Mouse (Mus musculus) kidney, embryonic 14.5 days (tissue): ENCODE measurements around the gene Tac2. TPM values are rescaled to one million over a fixed set of nuclear protein-coding genes. Genes with fewer than 3 reads are reported as not detected.
"Not testable (repeated sequence)": the region's sequence is repeated elsewhere in the genome, so short reads cannot be mapped to it uniquely, and the experiment has no call there.

Experiments used
- ATAC-seq: fragments of 200-750 bp; cut with Nextera tagmentation; 2 replicates; pipeline ENCODE4 v1.8.0; 2017; ENCODE audit warnings: moderate number of reproducible peaks, mild to moderate bottlenecking, moderate TSS enrichment, moderate library complexity; ENCODE audit not compliant: low FRiP score, low TSS enrichment
- H3K27ac ChIP-seq: fragments of 300-500 bp; sonication (generic); 2 replicates; pipeline ENCODE4 v1.5.1; 2014; ENCODE audit warnings: low read depth, mild to moderate bottlenecking, low read length, moderate library complexity, mixed read lengths
- H3K27me3 ChIP-seq: fragments of 300-500 bp; sonication (generic); 2 replicates; pipeline ENCODE4 v1.6.1; 2014; ENCODE audit warnings: mild to moderate bottlenecking, low read length; ENCODE audit not compliant: control insufficient read depth, insufficient read depth
- H3K36me3 ChIP-seq: fragments of 300-500 bp; sonication (generic); 2 replicates; pipeline ENCODE4 v1.6.1; 2014; ENCODE audit warnings: low read length, mixed read lengths; ENCODE audit not compliant: control insufficient read depth, insufficient read depth
- H3K4me1 ChIP-seq: fragments of 300-500 bp; sonication (generic); 2 replicates; pipeline ENCODE4 v1.6.1; 2014; ENCODE audit warnings: low read length, mixed read lengths; ENCODE audit not compliant: control insufficient read depth, insufficient read depth
- H3K4me2 ChIP-seq: fragments of 300-500 bp; sonication (generic); replicated peaks from 2 replicates; pipeline ENCODE4 v1.6.1; 2014; ENCODE audit warnings: low read depth, mild to moderate bottlenecking, low read length
- H3K4me3 ChIP-seq: fragments of 300-500 bp; sonication (generic); 2 replicates; pipeline ENCODE4 v1.5.1; 2014; ENCODE audit warnings: mild to moderate bottlenecking, low read length
- H3K9ac ChIP-seq: fragments of 300-500 bp; sonication (generic); 2 replicates; pipeline ENCODE4 v1.6.1; 2014; ENCODE audit warnings: low read depth, mild to moderate bottlenecking, low read length, moderate library complexity
- H3K9me3 ChIP-seq: fragments of 300-500 bp; sonication (generic); 2 replicates; pipeline ENCODE4 v1.6.1; 2016; ENCODE audit warnings: low read length; ENCODE audit not compliant: control insufficient read depth
- WGBS: fragments of 180-500 bp; shearing (Covaris S2); extraction: QIAGEN DNeasy Blood & Tissue Kit; methylation state at CpG from one replicate; pipeline ENCODE4 v1.1.7; 2014; 5-methylcytosine and 5-hydroxymethylcytosine counted together
- polyA plus RNA-seq: library from polyadenylated mRNA; unstranded; fragments of >200 nt; fragmentation: Nextera tagmentation; extraction: Ambion mirVana; gene quantifications from 2 replicates; pipeline ENCODE4 v1.2.1, GENCODE M21; 2014

Tac2 gene
- polyA plus RNA-seq, 1 experiment from 2014 or later: 1.6 TPM

GRCm38 (mm10) chr10:127759181-127760110, 35.2 kb downstream of the Tac2 start, which contains the start of the genes Rdh1 and Rdh16f1:
Rdh1 (plus strand) TSS chr10:127759721.
Rdh16f1 (plus strand) TSS chr10:127759787.
- H3K9ac ChIP-seq: no peak within 1 kb of the TSS
- H3K27me3 ChIP-seq: no peaks in the 10 kb centered on the region
- H3K9me3 ChIP-seq: peaks cover 3% of the 10 kb centered on the region; the same call in 1 of the 2 replicates
- no peak for ATAC-seq
- no peak within 1 kb of the TSS for H3K27ac ChIP-seq
- no peak within 1 kb of the TSS for H3K4me2 ChIP-seq
- 58% methylated on average over 9 of the region's 9 CpGs for WGBS
- 0 out of 2 replicates have a peak, but pooled peaks cover 2% of the 10 kb centered on the region for H3K4me1 ChIP-seq
- H3K36me3 ChIP-seq: no peaks in the 10 kb centered on the region
- no peak within 1 kb of the TSS for H3K4me3 ChIP-seq

DNA sequence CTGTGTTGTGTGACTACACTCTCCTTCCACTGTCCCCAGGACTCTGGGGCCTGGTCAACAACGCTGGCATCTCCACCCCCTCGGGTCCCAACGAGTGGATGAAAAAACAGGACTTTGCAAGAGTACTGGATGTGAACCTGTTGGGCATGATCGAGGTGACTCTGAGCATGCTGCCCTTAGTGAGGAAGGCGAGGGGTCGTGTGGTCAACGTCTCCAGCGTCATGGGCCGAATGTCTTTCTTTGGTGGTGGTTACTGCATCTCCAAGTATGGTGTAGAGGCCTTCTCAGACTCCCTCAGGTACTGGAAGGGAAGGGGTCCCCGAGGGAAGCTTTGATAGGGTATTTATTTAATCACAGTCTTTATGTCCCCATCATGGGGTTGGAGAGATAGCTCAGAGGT, 38.6 kb downstream of the Tac2 start:
- not testable (repeated sequence) for H3K36me3 ChIP-seq, H3K4me1 ChIP-seq, H3K9ac ChIP-seq, H3K9me3 ChIP-seq, H3K4me2 ChIP-seq, H3K4me3 ChIP-seq, H3K27ac ChIP-seq, H3K27me3 ChIP-seq, ATAC-seq
- 85% methylated on average over 10 of the region's 10 CpGs for WGBS

DNA sequence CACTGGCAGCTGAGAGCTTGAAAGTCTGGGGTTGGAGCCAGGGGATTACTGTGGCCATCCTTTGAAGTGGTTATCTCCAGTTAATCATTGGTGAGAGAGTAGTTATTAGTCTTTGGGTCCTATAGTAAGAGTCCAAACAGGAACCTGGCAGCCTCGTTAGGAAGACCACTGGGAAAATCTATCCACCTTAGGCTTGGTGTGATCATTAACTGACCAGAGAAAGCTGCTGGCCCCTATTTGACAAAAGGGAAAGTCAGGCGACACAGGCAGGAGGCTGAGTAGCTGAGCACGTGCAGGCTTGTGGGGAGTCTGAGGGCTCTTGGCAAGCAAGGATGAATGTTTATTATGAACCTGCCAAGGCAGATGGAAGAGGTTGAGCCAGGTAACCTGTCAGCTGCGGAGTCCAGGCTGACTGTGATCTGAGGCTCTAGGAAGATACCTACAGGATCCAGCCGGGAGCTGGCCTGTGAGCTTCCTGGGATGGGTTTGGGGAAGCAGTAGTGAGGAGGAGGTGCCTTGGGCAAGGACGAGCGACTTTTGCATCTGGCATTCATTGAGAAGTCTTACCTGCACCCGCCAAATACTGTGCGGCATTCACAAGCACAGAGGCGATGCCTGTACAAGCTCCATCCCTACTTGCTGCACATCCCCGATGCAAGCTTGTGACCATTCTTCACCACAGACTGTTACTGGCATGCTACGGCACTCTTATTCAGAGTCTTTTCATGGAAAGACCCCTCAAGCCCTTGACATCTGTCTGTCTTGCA, 39.8 kb downstream of the Tac2 start:
- Histone ChIP-seq H3K4me3 (no peak overlapping the region), H3K27me3 (no peaks in the 10 kb centered on the region), H3K4me2 (0 out of 2 replicates have a peak overlapping the region, but pooled peaks have one; percentile 2), H3K9me3 (no peaks in the 10 kb centered on the region), H3K9ac (no peak overlapping the region), H3K27ac (peak overlapping the region; percentile 71; the same call in 1 of the 2 replicates), H3K36me3 (no peaks in the 10 kb centered on the region), H3K4me1 (no peaks in the 10 kb centered on the region)
- 53% methylated on average over 12 of the region's 12 CpGs for WGBS
- peak; percentile 78 for ATAC-seq

DNA sequence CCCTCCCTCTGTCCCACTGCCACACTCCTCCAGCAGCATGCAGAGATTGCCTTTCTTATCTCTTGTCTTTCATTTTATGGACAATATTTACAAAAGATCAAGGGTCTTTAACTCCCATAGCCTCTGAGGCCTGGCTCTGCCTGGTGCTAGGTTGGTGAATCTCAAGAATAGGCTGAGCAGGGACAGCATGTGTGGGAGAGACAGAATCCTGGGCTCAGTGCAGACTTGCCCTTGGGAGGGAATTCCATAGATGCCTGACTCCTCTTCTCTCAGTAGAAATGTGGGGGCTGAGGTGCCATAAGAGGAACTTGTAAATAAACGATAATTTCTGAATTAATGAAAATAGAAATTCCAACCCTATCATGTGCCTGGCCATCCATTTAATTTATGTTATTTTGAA, 42.3 kb downstream of the Tac2 start:
- H3K4me3 ChIP-seq: no peak overlapping the region
- no peak overlapping the region for H3K4me2 ChIP-seq
- WGBS: 73% methylated on average over 1 of the region's 1 CpGs
- no peaks in the 10 kb centered on the region for H3K27me3 ChIP-seq
- ATAC-seq: 0 out of 2 replicates have a peak, but pooled peaks have one; percentile 49
- no peaks in the 10 kb centered on the region for H3K4me1 ChIP-seq
- no peaks in the 10 kb centered on the region for H3K9me3 ChIP-seq
- H3K9ac ChIP-seq: no peak overlapping the region
- H3K36me3 ChIP-seq: no peaks in the 10 kb centered on the region
- no peak overlapping the region for H3K27ac ChIP-seq

DNA sequence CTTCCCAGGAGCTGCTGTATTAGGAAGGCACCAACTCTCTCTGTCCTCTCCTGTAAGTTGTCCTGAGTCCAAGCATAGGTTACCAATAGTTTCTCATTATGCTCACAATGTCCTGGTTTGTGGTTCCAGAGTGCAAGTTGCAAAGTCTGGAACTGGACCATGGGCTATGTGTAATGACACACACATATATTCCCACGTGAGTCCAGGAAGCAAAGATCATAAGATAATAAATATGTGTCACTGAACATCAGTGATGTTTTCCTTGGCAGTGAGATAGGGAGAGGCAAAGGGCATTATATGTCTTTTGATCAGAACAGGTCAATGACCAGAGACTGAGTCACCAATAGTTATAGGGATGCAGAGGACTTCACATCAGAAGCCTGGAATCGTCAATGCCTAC, 51.7 kb downstream of the Tac2 start, which contains the start of gene Rdh9:
Gene Rdh9, plus strand, starts transcription at position 376 of the 400 bp plus-strand sequence.
- no peak within 1 kb of the TSS for H3K27ac ChIP-seq
- H3K4me3 ChIP-seq: no peak within 1 kb of the TSS
- no peaks in the 10 kb centered on the region for H3K4me1 ChIP-seq
- no peak for ATAC-seq
- H3K9ac ChIP-seq: no peak within 1 kb of the TSS
- H3K4me2 ChIP-seq: no peak within 1 kb of the TSS
- WGBS: 76% methylated on average over 2 of the region's 2 CpGs
- no peaks in the 10 kb centered on the region for H3K36me3 ChIP-seq
- no peaks in the 10 kb centered on the region for H3K27me3 ChIP-seq
- no peaks in the 10 kb centered on the region for H3K9me3 ChIP-seq

Other genes starting within 250 kb of the Tac2 start
- gene Stac3, start 222.8 kb upstream of the Tac2 start, polyA plus RNA-seq: 0.39 and 0.50 TPM in 2 replicates
- 27.1 and 32.7 TPM in 2 replicates for gene Ndufa4l2, start 209.5 kb upstream of the Tac2 start, polyA plus RNA-seq
- 68.9 and 99.8 TPM in 2 replicates for gene Shmt2, start 202.0 kb upstream of the Tac2 start, polyA plus RNA-seq
- 0.49 and 1.2 TPM in 2 replicates for gene Nxph4, start 189.9 kb upstream of the Tac2 start, polyA plus RNA-seq
- 44.2 and 54.9 TPM in 2 replicates for gene Lrp1, start 103.3 kb upstream of the Tac2 start, polyA plus RNA-seq
- 14.0 and 18.9 TPM in 2 replicates for gene Stat6, start 81.5 kb upstream of the Tac2 start, polyA plus RNA-seq
- 7.6 and 12.4 TPM in 2 replicates for gene Nemp1, start 57.6 kb upstream of the Tac2 start, polyA plus RNA-seq
- 19.0 and 19.8 TPM in 2 replicates for gene Nab2, start 55.9 kb upstream of the Tac2 start, polyA plus RNA-seq
- 0.20 and 0.45 TPM in 2 replicates for gene Myo1a, start 19.3 kb upstream of the Tac2 start, polyA plus RNA-seq
- gene Zbtb39, start 15.1 kb downstream of the Tac2 start, polyA plus RNA-seq: 6.9 and 7.6 TPM in 2 replicates
- 2.0 and 3.7 TPM in 2 replicates for gene Gpr182, start 27.3 kb downstream of the Tac2 start, polyA plus RNA-seq
- gene Rdh1, start 35.2 kb downstream of the Tac2 start, polyA plus RNA-seq: 0.05 and 0.07 TPM in 2 replicates
- 0.26 TPM in 1 of 2 replicates, not detected in the other for gene Rdh16f1, start 35.3 kb downstream of the Tac2 start, polyA plus RNA-seq
- 0.32 TPM in 1 of 2 replicates, not detected in the other for gene Rdh9, start 51.9 kb downstream of the Tac2 start, polyA plus RNA-seq
- 0.07 and 0.14 TPM in 2 replicates for gene Rdh16, start 76.7 kb downstream of the Tac2 start, polyA plus RNA-seq
- not detected in 2 replicates for gene Rdh19, start 125.5 kb downstream of the Tac2 start, polyA plus RNA-seq
- not detected in 2 replicates for gene Rdh16f2, start 142.0 kb downstream of the Tac2 start, polyA plus RNA-seq
- gene Rdh7, start 164.3 kb downstream of the Tac2 start, polyA plus RNA-seq: not detected in 2 replicates
- not detected in 2 replicates for gene Sdr9c7, start 174.0 kb downstream of the Tac2 start, polyA plus RNA-seq